Mouse (Mus musculus) intestine, postnatal 0 days (tissue): ENCODE measurements around the gene Inka2. TPM values are rescaled to one million over a fixed set of nuclear protein-coding genes. Genes with fewer than 3 reads are reported as not detected.

Experiments used
- ATAC-seq: fragments of 200-750 bp; cut with Nextera tagmentation; 2 replicates; pipeline ENCODE4 v1.8.0; 2017; ENCODE audit warnings: mild to moderate bottlenecking, moderate TSS enrichment, moderate library complexity
- H3K27ac ChIP-seq: fragments of 300-500 bp; sonication (generic); 2 replicates; pipeline ENCODE4 v1.5.1; 2014; ENCODE audit warnings: mild to moderate bottlenecking, low read depth, low read length, moderate library complexity
- H3K27me3 ChIP-seq: fragments of 300-500 bp; sonication (generic); replicated peaks from 2 replicates; pipeline ENCODE4 v1.6.1; 2014; ENCODE audit warnings: low read length, mixed read lengths; ENCODE audit not compliant: control insufficient read depth, insufficient read depth
- H3K36me3 ChIP-seq: fragments of 300-500 bp; sonication (generic); 2 replicates; pipeline ENCODE4 v1.6.1; 2014; ENCODE audit warnings: mild to moderate bottlenecking, moderate library complexity; ENCODE audit not compliant: control insufficient read depth, insufficient read depth
- H3K4me1 ChIP-seq: fragments of 300-500 bp; sonication (generic); replicated peaks from 2 replicates; pipeline ENCODE4 v1.6.1; 2014; ENCODE audit warnings: antibody characterized with exemption, low read length, mixed read lengths; ENCODE audit not compliant: control insufficient read depth, insufficient read depth
- H3K4me2 ChIP-seq: fragments of 300-500 bp; sonication (generic); replicated peaks from 2 replicates; pipeline ENCODE4 v1.6.1; 2014; ENCODE audit warnings: low read depth, mild to moderate bottlenecking, moderate library complexity
- H3K4me3 ChIP-seq: fragments of 300-500 bp; sonication (generic); 2 replicates; pipeline ENCODE4 v1.5.1; 2014; ENCODE audit warnings: low read depth, low read length
- H3K9ac ChIP-seq: fragments of 300-500 bp; sonication (generic); 2 replicates; pipeline ENCODE4 v1.6.1; 2014; ENCODE audit warnings: mild to moderate bottlenecking, low read depth, low read length
- H3K9me3 ChIP-seq: fragments of 300-500 bp; sonication (generic); 2 replicates; pipeline ENCODE4 v1.6.1; 2016; ENCODE audit warnings: mixed run types; ENCODE audit not compliant: control insufficient read depth
- CTCF ChIP-seq: sonication (generic); IDR thresholded peaks from 2 replicates; pipeline ENCODE4 v1.5.1; 2016; ENCODE audit warnings: low read depth, mild to moderate bottlenecking, control low read depth, antibody characterized with exemption, moderate library complexity
- whole genome bisulfite sequencing: fragments of 180-500 bp; shearing (Covaris S2); extraction: QIAGEN DNeasy Blood & Tissue Kit; methylation state at CpG from one replicate; pipeline ENCODE4 v1.1.7; 2014; 5-methylcytosine and 5-hydroxymethylcytosine counted together
- polyA plus RNA-seq: library from polyadenylated mRNA; unstranded; fragments of >200 nt; fragmentation: Nextera tagmentation; extraction: Ambion mirVana; gene quantifications from 2 replicates; pipeline ENCODE4 v1.2.1, GENCODE M21; 2015

Inka2 gene
- polyA plus RNA-seq, 1 experiment from 2014 or later: 1.5 TPM

- ATAC-seq: no peak
- H3K36me3 ChIP-seq: no peaks in the 10 kb centered on the region
- H3K9ac ChIP-seq: no peak overlapping the region
- H3K4me1 ChIP-seq: no peaks in the 10 kb centered on the region; the same call in 1 of the 2 replicates
- H3K4me2 ChIP-seq: no peak overlapping the region
- no peak overlapping the region for H3K4me3 ChIP-seq
- WGBS: 66% methylated on average over 7 of the region's 7 CpGs
- TF ChIP-seq CTCF: no peak
- H3K27ac ChIP-seq: no peak overlapping the region
- no peaks in the 10 kb centered on the region for H3K9me3 ChIP-seq
- H3K27me3 ChIP-seq: no peaks in the 10 kb centered on the region
Measured at GRCm38 (mm10) chr3:105711741-105712140, 7.3 kb downstream of the Inka2 start.

GRCm38 (mm10) chr3:105712827-105713226 lies 8.4 kb downstream of the Inka2 start:
- H3K4me3 ChIP-seq: no peak overlapping the region
- no peaks in the 10 kb centered on the region for H3K27me3 ChIP-seq
- no peak overlapping the region for H3K4me2 ChIP-seq
- H3K27ac ChIP-seq: no peak overlapping the region
- no peaks in the 10 kb centered on the region for H3K36me3 ChIP-seq
- no peaks in the 10 kb centered on the region for H3K9me3 ChIP-seq
- H3K9ac ChIP-seq: no peak overlapping the region
- no peak for TF ChIP-seq CTCF
- H3K4me1 ChIP-seq: no peaks in the 10 kb centered on the region
- ATAC-seq: no peak

GRCm38 (mm10) chr3:105714091-105714819 lies 9.9 kb downstream of the Inka2 start:
- Histone ChIP-seq H3K4me3 (no peak overlapping the region), H3K36me3 (no peaks in the 10 kb centered on the region), H3K4me1 (no peaks in the 10 kb centered on the region), H3K27me3 (no peaks in the 10 kb centered on the region), H3K27ac (no peak overlapping the region), H3K4me2 (no peak overlapping the region), H3K9me3 (no peaks in the 10 kb centered on the region), H3K9ac (no peak overlapping the region)
- WGBS: 39% methylated on average over 8 of the region's 8 CpGs
- TF ChIP-seq CTCF: no peak
- no peak for ATAC-seq

GRCm38 (mm10) chr3:105714820-105715167 lies 10.4 kb downstream of the Inka2 start:
- H3K4me1 ChIP-seq: no peaks in the 10 kb centered on the region
- no peak overlapping the region for H3K4me3 ChIP-seq
- H3K9me3 ChIP-seq: no peaks in the 10 kb centered on the region
- H3K4me2 ChIP-seq: no peak overlapping the region
- no peak overlapping the region for H3K27ac ChIP-seq
- no peaks in the 10 kb centered on the region for H3K36me3 ChIP-seq
- no peak for TF ChIP-seq CTCF
- no peak overlapping the region for H3K9ac ChIP-seq
- no peak for ATAC-seq
- H3K27me3 ChIP-seq: no peaks in the 10 kb centered on the region

GRCm38 (mm10) chr3:105716353-105717000 lies 12.1 kb downstream of the Inka2 start:
- no peak overlapping the region for H3K27ac ChIP-seq
- H3K36me3 ChIP-seq: no peaks in the 10 kb centered on the region
- ATAC-seq: no peak
- TF ChIP-seq CTCF: no peak
- H3K4me1 ChIP-seq: no peaks in the 10 kb centered on the region
- 68% methylated on average over 18 of the region's 18 CpGs for WGBS
- no peaks in the 10 kb centered on the region for H3K9me3 ChIP-seq
- no peak overlapping the region for H3K9ac ChIP-seq
- H3K4me3 ChIP-seq: no peak overlapping the region
- H3K4me2 ChIP-seq: no peak overlapping the region
- no peaks in the 10 kb centered on the region for H3K27me3 ChIP-seq

GRCm38 (mm10) chr3:105717856-105718555 lies 13.6 kb downstream of the Inka2 start:
- H3K9ac ChIP-seq: no peak overlapping the region
- no peak overlapping the region for H3K4me3 ChIP-seq
- no peak overlapping the region for H3K4me2 ChIP-seq
- H3K27me3 ChIP-seq: no peaks in the 10 kb centered on the region
- H3K27ac ChIP-seq: no peak overlapping the region
- no peaks in the 10 kb centered on the region for H3K36me3 ChIP-seq
- no peak for TF ChIP-seq CTCF
- H3K9me3 ChIP-seq: no peaks in the 10 kb centered on the region
- no peaks in the 10 kb centered on the region for H3K4me1 ChIP-seq
- no peak for ATAC-seq
- WGBS: 71% methylated on average over 11 of the region's 11 CpGs
